Mouse (Mus musculus) E14TG2a.4 (cell line): ENCODE data around the gene Trim52.

Source experiments
- CTCF ChIP-seq: conservative IDR thresholded peaks from 2 replicates; pipeline ENCODE4 v1.5.1; 2014; ENCODE audit warnings: low read length
- NANOG ChIP-seq: IDR thresholded peaks from 2 replicates; pipeline ENCODE4 v1.6.1; 2014; ENCODE audit warnings: borderline replicate concordance, low read length, mixed read lengths

GRCm38 (mm10) chr14:106179728-106180125, 73.7 kb downstream of the Trim52 start:
- TF ChIP-seq CTCF (no peak), NANOG (no peak)
